Mouse (Mus musculus): ENCODE results near the gene Plcb4.
"Not testable (repeated sequence)": the region's sequence is repeated elsewhere in the genome, so short reads cannot be mapped to it uniquely, and the experiment has no call there.

The Plcb4 gene

GRCm38 (mm10) chr2:135957689-135958088 is 298.9 kb downstream of the Plcb4 start:
- DNase-seq (ENCODE audit: low spot score): peak; percentile 83

DNA sequence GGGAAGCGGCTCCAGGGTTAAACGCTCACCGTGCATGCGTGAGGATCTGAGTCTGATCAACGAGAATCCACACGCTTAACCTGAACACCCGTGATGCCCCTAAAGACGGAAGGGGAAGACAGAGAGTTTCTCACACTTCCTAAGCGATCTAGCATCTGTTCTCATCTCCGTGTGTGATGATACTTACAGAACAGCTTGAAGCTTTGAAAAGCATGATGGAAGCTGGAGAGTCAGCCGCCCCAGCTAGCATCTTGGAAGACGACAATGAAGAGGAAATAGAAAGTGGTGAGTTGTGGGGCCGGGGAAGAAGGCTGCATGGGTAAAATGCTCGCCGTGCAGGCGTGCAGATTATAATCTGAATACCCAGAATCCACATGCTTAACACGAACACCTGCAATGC is 299.6 kb downstream of the Plcb4 start:
- DNase-seq (ENCODE audit: low spot score): no peak

GRCm38 (mm10) chr2:135963089-135963488 is 304.3 kb downstream of the Plcb4 start:
- DNase-seq (ENCODE audit: low spot score): no peak

- DNase-seq (ENCODE audit: low spot score): peak; percentile 75
These were observed 308.2 kb downstream of the Plcb4 start for GRCm38 (mm10) chr2:135966871-135967557.

DNA sequence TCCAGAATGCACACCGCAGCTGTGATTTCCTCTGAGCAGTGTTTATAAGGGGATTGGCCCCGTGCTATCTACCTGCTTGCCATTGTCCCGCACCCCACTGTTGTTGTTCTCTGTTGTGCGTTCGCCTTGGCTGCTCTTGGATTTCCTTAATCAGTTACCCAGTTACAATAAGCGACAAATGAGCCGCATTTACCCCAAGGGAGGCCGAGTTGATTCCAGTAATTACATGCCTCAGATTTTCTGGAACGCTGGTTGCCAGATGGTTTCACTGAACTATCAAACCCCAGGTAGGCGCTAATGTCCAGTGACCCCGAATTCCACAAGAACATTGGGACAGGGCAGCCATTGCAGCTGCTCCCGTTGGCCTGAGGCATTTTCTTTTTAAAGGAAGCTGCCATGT is 309.3 kb downstream of the Plcb4 start:
- DNase-seq (ENCODE audit: low spot score): peak; percentile 26

- DNase-seq (ENCODE audit: low spot score): no peak
These were observed 312.1 kb downstream of the Plcb4 start for GRCm38 (mm10) chr2:135970902-135971301.

GRCm38 (mm10) chr2:135975978-135976377 is 317.2 kb downstream of the Plcb4 start:
- no peak for DNase-seq (ENCODE audit: low spot score)

DNA sequence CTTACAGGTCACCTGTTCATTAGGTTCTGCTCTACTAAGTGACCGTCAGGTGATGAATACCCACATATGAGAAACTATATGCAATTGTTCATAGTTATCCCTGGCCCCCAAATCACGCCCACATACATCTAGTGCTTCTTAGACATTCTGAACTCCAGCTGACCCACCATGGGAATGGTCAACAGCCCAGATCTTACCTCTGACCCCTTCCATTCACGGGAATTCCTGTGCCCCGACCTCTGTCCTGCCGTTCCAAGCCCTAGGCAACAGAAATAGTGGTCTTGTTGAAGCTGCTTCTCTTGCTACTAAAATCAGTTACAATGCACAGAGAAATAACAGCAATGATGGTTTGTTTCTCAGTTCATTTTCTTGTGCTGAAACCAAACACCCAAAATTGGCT is 320.0 kb downstream of the Plcb4 start:
- peak; percentile 31 for DNase-seq (ENCODE audit: low spot score)

GRCm38 (mm10) chr2:135980428-135980827 is 321.6 kb downstream of the Plcb4 start:
- no peak for DNase-seq (ENCODE audit: low spot score)

DNA sequence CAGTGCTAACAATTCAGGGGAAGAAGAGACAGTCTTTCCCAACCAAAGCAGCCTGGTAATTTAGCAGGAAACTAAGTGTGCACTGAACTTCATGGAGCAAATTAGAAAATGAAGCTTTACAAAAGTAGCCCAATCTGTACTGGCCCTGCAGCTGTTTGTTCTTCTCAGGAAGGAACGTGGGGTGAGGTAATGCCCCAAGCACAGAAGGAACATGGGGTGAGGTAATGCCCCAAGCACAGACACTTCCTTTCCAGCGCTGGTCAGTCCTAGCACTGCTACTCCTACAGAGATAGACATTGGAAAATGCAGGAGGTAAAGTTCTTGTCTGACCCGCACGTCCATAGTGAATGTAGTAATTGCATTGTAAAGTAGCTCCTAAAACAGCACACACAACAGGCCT is 325.2 kb downstream of the Plcb4 start:
- DNase-seq (ENCODE audit: low spot score): no peak

DNA sequence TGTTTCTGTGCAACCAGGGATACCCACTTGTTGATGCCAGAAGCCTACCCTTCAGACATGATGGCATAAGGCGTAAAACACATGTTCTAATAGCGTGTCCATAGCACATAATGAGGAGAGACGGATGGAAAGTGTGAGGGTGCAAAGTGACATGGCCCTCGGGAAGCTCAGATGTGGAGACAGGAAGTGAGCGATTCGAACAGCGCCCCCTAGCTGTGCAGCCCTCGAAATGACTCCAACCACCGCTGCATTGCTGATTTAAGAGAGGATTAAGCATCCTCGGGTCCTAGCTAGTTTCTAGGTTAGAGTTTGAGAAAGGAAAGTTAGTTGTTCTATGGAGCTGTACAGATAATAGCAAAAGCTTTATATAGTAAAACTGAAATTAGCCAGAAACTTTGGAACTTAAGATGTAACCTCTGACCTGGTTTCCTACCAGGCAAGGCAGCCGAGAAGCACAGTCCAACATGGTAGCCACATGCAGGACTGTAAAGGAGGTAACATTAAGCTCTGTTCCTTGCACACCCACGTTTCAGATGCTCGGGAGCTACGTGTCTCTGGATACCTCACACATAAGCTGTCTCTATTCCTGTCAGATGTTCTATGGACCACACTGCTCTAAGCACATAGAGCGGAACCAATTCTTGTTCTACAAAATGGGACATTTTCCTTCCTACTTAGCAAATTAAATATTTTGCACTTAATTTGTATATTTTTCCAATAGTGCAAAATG is 326.9 kb downstream of the Plcb4 start:
- no peak for DNase-seq (ENCODE audit: low spot score)

DNA sequence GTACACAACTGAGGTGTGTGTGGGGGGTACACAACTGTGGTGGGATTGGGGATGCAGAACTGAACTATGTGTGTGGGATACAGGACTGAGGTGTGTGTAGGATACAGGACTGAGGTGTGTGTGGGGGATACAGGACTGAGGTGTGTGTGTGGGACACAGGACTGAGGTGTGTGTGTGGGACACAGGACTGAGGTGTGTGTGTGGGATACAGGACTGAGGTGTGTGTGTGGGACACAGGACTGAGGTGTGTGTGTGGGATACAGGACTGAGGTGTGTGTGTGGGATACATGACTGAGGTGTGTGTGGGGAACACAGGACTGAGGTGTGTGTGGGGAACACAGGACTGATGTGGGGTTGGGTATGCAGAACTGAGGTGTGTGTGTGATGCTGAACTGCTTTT is 329.7 kb downstream of the Plcb4 start:
- DNase-seq (ENCODE audit: low spot score): not testable (repeated sequence)

- DNase-seq (ENCODE audit: low spot score): not testable (repeated sequence)
These were observed 331.9 kb downstream of the Plcb4 start for GRCm38 (mm10) chr2:135990686-135991085.

DNA sequence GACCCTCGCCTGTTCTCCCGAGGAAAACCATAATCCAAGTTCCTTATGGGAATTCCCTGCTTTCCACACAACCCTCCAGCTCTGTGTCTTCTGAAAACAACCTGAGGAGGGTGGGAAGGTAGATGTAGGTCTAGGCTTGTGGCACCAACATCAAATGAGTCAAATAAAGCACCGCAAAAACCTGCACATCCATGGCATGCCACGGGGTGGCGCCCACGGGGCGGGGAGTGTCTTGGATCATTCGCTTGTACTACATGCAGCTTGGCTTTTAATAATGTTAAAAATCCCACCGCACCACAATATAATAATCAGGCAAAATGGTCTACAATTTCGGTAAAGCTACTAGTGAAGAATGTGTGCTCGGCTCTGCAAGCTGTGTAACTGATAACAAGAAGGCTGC is 334.5 kb downstream of the Plcb4 start:
- DNase-seq (ENCODE audit: low spot score): peak; percentile 12

DNA sequence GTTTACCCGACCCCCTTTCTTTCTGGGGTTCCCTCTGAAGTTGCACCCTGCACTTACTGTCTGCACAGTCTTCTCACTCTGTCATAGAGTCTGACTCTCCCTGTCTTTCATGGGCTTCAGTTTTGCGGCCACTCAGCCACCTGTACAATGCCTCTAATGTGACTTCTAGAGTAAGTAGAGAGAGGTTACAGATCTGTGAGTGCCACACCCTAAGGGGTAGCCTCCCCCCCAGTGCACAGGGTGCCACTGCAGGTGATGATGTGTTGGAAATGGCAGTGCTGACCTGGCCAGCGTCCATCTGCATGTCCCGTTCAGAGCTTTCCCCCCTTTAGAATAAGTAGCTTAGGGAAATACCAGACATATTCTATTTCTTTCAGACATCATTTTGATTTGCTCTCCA is 336.4 kb downstream of the Plcb4 start:
- DNase-seq (ENCODE audit: low spot score): no peak

DNA sequence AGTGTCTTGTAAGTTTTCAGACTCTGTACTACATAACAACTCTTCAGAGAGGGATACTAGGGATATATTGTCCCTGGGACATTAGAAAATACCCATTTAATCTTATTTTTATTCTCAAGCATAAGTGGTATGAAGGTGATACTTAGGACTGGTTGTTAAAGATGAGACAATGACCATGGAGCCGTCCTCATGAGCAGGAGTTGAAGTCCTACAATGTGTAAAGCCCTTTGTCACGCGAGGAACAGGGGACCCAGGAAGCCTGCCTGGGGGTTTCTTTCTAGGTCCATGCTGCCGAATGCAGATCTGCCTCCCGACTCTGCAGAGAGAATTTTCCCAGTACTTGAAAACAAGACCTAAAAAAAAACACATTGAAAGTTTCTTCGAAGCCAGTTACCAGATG is 338.1 kb downstream of the Plcb4 start:
- DNase-seq (ENCODE audit: low spot score): no peak

- DNase-seq (ENCODE audit: low spot score): no peak
These were observed 338.7 kb downstream of the Plcb4 start for GRCm38 (mm10) chr2:135997361-135998150.

GRCm38 (mm10) chr2:135998886-135999285 is 340.1 kb downstream of the Plcb4 start:
- no peak for DNase-seq (ENCODE audit: low spot score)

DNA sequence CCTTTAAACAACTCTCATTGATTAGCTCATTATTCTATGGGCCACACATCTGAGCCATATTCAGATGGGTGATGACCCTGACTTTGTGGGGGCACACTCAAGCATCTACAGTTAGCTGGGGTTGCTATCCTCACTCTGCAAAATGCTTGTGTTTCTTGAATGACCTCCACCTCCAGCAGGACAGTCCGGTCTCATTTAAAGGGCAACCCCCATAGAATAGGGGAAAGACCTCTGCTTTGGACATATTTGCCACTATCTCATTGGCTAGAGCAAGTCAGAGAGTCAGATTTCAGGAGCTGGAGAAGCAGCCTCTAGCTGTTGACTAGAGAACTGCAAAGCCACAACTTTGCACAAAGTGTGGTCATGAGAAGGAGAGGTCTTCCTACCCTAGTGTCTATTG is 340.6 kb downstream of the Plcb4 start:
- DNase-seq (ENCODE audit: low spot score): peak; percentile 6

DNA sequence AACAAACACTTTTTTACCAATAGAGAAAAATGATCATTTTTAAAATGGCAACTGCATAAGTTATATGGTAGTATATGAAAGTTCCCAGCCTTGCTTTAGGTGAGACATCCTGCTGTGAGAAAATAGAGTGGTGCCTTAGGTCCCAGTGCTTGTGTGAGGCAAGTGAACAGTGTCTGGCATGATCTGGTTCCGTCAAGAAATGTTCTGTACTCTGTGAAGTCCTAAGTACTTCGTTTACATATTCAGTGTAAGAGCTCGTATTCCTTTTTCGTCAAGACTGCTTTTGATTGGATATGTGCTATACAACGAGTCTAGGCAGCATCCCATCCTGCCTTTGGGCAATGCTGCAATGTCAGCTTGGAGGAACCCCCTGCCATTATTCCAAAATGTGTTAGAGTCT is 342.1 kb downstream of the Plcb4 start:
- no peak for DNase-seq (ENCODE audit: low spot score)

DNA sequence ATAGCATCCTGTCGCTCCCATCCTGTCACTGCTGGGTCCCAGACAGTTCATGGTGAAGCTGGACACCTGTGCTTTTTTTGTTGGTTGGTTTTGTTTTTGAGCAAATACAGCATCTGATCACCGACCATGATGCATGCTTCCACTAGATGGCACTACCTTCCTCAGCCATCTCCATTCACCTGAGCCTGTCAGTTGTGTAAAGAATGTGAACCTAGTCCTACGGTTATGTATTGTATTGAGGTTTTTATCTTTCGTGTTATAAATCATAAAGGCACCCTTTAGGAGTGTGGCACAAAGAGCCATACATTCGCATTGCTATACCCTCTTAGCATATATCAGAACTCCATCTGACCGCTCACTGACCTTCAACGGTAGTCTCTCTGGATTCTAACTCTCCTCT is 343.3 kb downstream of the Plcb4 start:
- DNase-seq (ENCODE audit: low spot score): peak; percentile 37

- DNase-seq (ENCODE audit: low spot score): no peak
These were observed 345.0 kb downstream of the Plcb4 start for GRCm38 (mm10) chr2:136003836-136004235.

DNA sequence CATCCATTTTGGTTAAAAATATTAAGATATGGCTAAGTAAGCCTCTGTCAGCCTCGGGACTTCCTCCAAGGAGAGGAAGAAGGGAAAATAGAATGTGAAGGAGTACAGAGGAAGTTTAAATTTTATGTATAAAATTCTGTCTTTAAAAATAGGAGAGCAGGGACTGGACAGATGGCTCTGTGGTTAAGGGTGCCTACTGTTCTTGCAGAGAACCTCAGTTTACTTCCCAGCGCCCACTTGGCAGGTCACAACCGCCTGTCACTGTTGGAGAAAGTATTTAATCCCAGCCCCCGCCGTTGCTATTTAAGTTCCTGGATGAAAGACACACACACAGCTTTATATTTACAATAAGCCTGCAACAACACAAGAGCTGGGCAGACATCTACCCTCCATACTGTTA is 347.5 kb downstream of the Plcb4 start:
- no peak for DNase-seq (ENCODE audit: low spot score)
